Mouse (Mus musculus): ENCODE measurements around the gene Colgalt1. TPM values are rescaled to one million over a fixed set of nuclear protein-coding genes. Genes with fewer than 3 reads are reported as not detected.

Gene Colgalt1
- total and polyA plus RNA-seq, 2 experiments from 2014 or later = 55.3 to 121 TPM

DNA sequence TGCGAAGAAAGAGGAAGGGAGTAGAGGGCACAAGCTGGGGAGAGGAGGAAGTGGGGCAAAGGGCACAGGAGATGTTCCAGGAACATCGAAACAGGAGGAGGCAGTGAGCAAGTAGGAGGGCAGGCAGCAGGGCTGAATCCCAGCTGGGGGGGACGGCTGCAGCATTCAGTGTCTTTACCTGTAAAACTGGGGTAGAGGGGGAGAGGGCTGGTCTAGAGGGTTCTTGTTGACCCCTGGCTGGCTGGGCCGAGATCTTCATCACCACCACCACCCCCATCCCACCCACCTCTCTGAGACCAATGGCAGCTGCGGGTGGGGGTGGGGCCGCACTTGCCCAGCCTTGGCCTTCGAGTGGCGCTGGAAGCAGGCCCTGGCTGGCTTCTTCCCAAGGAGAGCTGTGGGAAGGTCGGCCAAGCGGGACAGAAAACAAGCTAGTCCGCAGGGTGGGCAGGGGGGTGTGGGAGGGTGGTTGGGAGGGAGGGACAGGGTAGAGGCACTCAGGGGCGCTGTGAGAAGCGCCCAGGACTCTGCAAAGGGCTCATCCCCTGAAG, 42.3 kb upstream of the Colgalt1 start, which contains the start of gene Slc27a1:
TSS of gene Slc27a1 (plus strand) at position 496 of the 551 bp plus-strand sequence.
- TF ChIP-seq CTCF (IDR thresholded peaks at IDR 0.05; ENCODE audit: low read depth) = no peak
- Histone ChIP-seq H3K36me3 (ENCODE audit: insufficient read depth, low read length) (no peaks in the 10 kb centered on the region), H3K4me3 (ENCODE audit: low read length) (peak within 1 kb of the TSS; percentile 66), H3K9me3 (ENCODE audit: low read length) (no peaks in the 10 kb centered on the region), H3K9ac (replicated peaks; ENCODE audit: low read length) (peak within 1 kb of the TSS; percentile 62), H3K4me1 (ENCODE audit: insufficient read depth, low read length) (peaks cover 10% of the 10 kb centered on the region), H3K27me3 (ENCODE audit: insufficient read depth, low read length) (no peaks in the 10 kb centered on the region), H3K4me2 (ENCODE audit: low read depth, low read length) (peak within 1 kb of the TSS; percentile 68), H3K27ac (peak within 1 kb of the TSS; percentile 91)
- DNase-seq (ENCODE audit: low spot score) = peak; percentile 86
- ATAC-seq = peak; percentile 14; the same call in 1 of the 2 replicates
- 11% methylated on average over 13 of the region's 13 CpGs for WGBS

DNA sequence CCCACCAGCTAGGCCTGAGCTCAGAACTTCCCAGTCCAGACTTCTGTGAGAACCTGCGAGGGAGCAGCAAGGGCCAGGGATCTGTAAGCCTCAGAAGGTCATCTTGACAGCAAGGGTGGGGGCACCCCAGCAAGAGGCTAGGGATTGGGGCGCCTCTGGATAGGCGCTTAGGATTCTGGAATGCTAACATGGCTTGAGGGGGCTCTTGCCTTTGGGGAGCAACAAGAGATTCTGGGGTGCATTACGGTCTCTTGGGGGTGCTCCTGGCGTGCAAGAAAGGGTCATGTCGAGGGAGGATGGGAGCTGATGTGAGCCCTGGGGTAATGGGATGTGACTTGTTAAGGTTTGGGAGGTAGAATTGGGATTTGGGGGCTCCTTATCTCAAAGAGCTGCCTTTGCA, 41.9 kb upstream of the Colgalt1 start:
- no peak for DNase-seq (ENCODE audit: low spot score)
- no peak for ATAC-seq
- H3K4me2 ChIP-seq (ENCODE audit: low read depth, low read length) = peak overlapping the region; percentile 68
- whole genome bisulfite sequencing = 14% methylated on average over 6 of the region's 6 CpGs
- H3K4me1 ChIP-seq (ENCODE audit: insufficient read depth, low read length) = peaks cover 10% of the 10 kb centered on the region
- H3K36me3 ChIP-seq (ENCODE audit: insufficient read depth, low read length) = no peaks in the 10 kb centered on the region
- no peak for TF ChIP-seq CTCF (IDR thresholded peaks at IDR 0.05; ENCODE audit: low read depth)
- no peaks in the 10 kb centered on the region for H3K27me3 ChIP-seq (ENCODE audit: insufficient read depth, low read length)
- H3K9ac ChIP-seq (replicated peaks; ENCODE audit: low read length) = peak overlapping the region; percentile 62
- peak overlapping the region; percentile 91 for H3K27ac ChIP-seq
- peak overlapping the region; percentile 66 for H3K4me3 ChIP-seq (ENCODE audit: low read length)
- no peaks in the 10 kb centered on the region for H3K9me3 ChIP-seq (ENCODE audit: low read length)

GRCm38 (mm10) chr8:71569366-71570290, 41.2 kb upstream of the Colgalt1 start:
- H3K36me3 ChIP-seq (ENCODE audit: insufficient read depth, low read length) = no peaks in the 10 kb centered on the region
- ATAC-seq = peak; percentile 81
- DNase-seq (ENCODE audit: low spot score) = peak; percentile 94
- peak overlapping the region; percentile 68 for H3K4me2 ChIP-seq (ENCODE audit: low read depth, low read length)
- under 1% methylated on average over 51 of the region's 51 CpGs for WGBS
- H3K4me3 ChIP-seq (ENCODE audit: low read length) = peak overlapping the region; percentile 66
- no peaks in the 10 kb centered on the region for H3K9me3 ChIP-seq (ENCODE audit: low read length)
- H3K27ac ChIP-seq = peak overlapping the region; percentile 91
- peak overlapping the region; percentile 62 for H3K9ac ChIP-seq (replicated peaks; ENCODE audit: low read length)
- H3K4me1 ChIP-seq (ENCODE audit: insufficient read depth, low read length) = peaks cover 10% of the 10 kb centered on the region
- no peaks in the 10 kb centered on the region for H3K27me3 ChIP-seq (ENCODE audit: insufficient read depth, low read length)
- 0 out of 2 replicates have a peak, but pooled peaks have one; percentile 29 for TF ChIP-seq CTCF (IDR thresholded peaks at IDR 0.05; ENCODE audit: low read depth)

DNA sequence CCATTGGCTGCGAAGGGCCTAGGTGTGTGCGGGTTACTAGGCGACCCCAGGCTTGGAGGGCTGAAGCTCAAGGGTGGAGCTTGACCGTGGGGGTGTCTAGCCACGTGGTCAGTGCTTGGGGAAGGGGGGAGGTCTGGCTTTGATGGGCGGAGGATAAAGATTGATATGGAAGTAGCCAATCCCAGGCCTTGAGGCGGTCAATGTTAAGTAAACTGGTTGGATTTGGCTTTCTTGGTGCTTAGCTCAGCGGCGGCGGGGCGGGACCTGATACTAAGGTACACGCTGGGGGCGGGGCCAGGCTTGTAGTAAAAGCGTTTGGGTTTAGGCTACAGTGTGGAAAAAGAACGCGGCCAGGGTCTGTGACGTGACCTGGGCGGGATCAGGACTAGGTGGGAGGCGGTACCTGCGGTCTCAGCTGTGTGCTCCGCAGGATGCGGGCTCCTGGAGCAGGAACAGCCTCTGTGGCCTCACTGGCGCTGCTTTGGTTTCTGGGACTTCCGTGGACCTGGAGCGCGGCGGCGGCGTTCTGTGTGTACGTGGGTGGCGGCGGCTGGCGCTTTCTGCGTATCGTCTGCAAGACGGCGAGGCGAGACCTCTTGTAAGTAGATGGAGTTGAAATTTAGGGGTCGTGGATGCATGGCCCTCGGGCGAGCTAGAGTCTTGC, 40.4 kb upstream of the Colgalt1 start:
- H3K4me2 ChIP-seq (ENCODE audit: low read depth, low read length) = peak overlapping the region; percentile 68
- no peaks in the 10 kb centered on the region for H3K27me3 ChIP-seq (ENCODE audit: insufficient read depth, low read length)
- peak overlapping the region; percentile 62 for H3K9ac ChIP-seq (replicated peaks; ENCODE audit: low read length)
- ATAC-seq (peak; percentile 91), DNase-seq (ENCODE audit: low spot score) (peak; percentile 98)
- H3K4me1 ChIP-seq (ENCODE audit: insufficient read depth, low read length) = peaks cover 10% of the 10 kb centered on the region
- peak overlapping the region; percentile 66 for H3K4me3 ChIP-seq (ENCODE audit: low read length)
- TF ChIP-seq CTCF (IDR thresholded peaks at IDR 0.05; ENCODE audit: low read depth) = peak; percentile 22
- H3K27ac ChIP-seq = peak overlapping the region; percentile 91
- H3K9me3 ChIP-seq (ENCODE audit: low read length) = no peaks in the 10 kb centered on the region
- H3K36me3 ChIP-seq (ENCODE audit: insufficient read depth, low read length) = no peaks in the 10 kb centered on the region
- under 1% methylated on average over 41 of the region's 41 CpGs for WGBS

DNA sequence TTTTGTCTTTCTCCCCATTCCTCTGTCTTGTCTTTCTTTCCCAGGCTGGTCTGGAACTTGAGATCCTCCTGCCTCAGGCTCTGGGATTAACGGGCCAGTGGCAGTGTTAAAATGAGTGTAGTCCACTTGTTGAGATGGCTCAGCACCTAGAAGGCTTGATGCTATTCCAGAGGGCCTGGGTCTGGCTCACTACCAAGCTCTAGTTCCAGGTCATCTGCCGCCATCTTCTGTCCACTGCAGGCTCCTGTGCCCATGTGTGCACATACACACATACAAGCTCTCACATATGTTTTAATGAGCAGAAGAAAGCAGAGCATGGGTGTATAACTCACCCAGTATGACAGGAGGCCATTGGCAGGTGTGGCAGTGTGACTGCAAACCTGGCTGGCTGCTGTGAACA, 38.7 kb upstream of the Colgalt1 start:
- Histone ChIP-seq H3K4me3 (ENCODE audit: low read length) (0 out of 2 replicates have a peak overlapping the region, but pooled peaks have one; percentile 66), H3K27me3 (ENCODE audit: insufficient read depth, low read length) (no peaks in the 10 kb centered on the region), H3K4me2 (ENCODE audit: low read depth, low read length) (peak overlapping the region; percentile 68; the same call in 1 of the 2 replicates), H3K27ac (peak overlapping the region; percentile 91; the same call in 1 of the 2 replicates), H3K9me3 (ENCODE audit: low read length) (no peaks in the 10 kb centered on the region), H3K36me3 (ENCODE audit: insufficient read depth, low read length) (no peaks in the 10 kb centered on the region), H3K4me1 (ENCODE audit: insufficient read depth, low read length) (peaks cover 10% of the 10 kb centered on the region), H3K9ac (replicated peaks; ENCODE audit: low read length) (no peak overlapping the region)
- WGBS = 88% methylated on average over 2 of the region's 2 CpGs
- ATAC-seq (no peak), DNase-seq (ENCODE audit: low spot score) (peak; percentile 31)
- TF ChIP-seq CTCF (IDR thresholded peaks at IDR 0.05; ENCODE audit: low read depth) = peak; percentile 24; the same call in 1 of the 2 replicates

All from hindbrain, postnatal 0 days (tissue).